Mouse (Mus musculus): ENCODE measurements around the gene Scarf1.

GRCm38 (mm10) chr11:75508162-75508561, 5.2 kb upstream of the Scarf1 start:
- TF ChIP-seq POLR2A (IDR thresholded peaks at IDR 0.05; ENCODE audit: borderline replicate concordance, control insufficient read depth, low read depth, low read length) = no peak
- no peak for TF ChIP-seq CTCF (IDR thresholded peaks at IDR 0.05; ENCODE audit: control insufficient read depth, insufficient read depth, low read length)
